Mouse (Mus musculus): ENCODE data around the gene Srsf4.
A peak's percentile ranks its signal among the peaks of the same experiment; 100 is the strongest.

DNA sequence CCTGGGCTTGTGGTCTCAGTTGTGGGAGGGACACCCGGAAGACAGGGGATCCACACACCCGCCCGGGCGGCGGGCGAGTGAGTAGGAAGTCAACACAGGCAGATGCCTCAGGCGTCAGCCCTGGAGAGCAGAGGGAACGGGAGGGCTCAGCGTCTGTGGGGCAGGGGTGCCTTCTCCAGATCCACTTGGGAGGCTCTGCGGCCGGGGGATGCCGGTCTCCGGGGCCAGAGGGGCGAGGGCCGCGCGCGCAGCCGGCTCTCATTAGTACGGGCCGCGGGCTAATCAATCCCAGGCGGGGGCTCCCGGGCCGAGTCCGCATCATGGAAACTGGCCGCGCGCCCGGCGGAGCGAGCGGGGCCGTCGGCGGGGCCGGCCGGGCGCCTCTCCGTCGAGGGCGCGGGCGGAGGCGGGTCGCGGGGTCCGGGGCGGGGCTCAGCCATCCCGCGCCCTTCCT is 46.8 kb downstream of the Srsf4 start:
- TF ChIP-seq POLR2A (IDR thresholded peaks at IDR 0.05; ENCODE audit: insufficient read depth, low read depth, low read length): 0 out of 2 replicates have a peak, but pooled peaks have one; percentile 33
- TF ChIP-seq CTCF (IDR thresholded peaks at IDR 0.05): no peak
- TF ChIP-seq EP300 (IDR thresholded peaks at IDR 0.05; ENCODE audit: insufficient read depth, low read depth, low read length): no peak
